Mouse (Mus musculus) heart, postnatal 0 days (tissue): Measurements from ENCODE around the gene Hspe1.

ENCODE experiments used
- CTCF ChIP-seq: IDR thresholded peaks from 2 replicates; pipeline ENCODE4 v1.5.1; 2016; ENCODE audit warnings: antibody characterized with exemption, control low read depth, low read depth
- EP300 ChIP-seq: IDR thresholded peaks from 2 replicates; pipeline ENCODE4 v1.6.1; 2016; ENCODE audit warnings: antibody characterized with exemption, low read depth

GRCm38 (mm10) chr1:55134301-55134700, 46.4 kb downstream of the Hspe1 start:
- no peak for TF ChIP-seq CTCF
- no peak for TF ChIP-seq EP300
